Mouse (Mus musculus): ENCODE results near the gene Ccdc74a. TPM values are rescaled to one million over a fixed set of nuclear protein-coding genes. Genes with fewer than 3 reads are reported as not detected.

Ccdc74a gene
- polyA plus RNA-seq (2017; shearing (Covaris generic)): under 1 TPM; 0.33 to 0.64 TPM

GRCm38 (mm10) chr16:17646310-17647114 lies at the start of gene Ccdc74a:
Gene Ccdc74a (plus strand): TSS chr16:17646470.

DNA sequence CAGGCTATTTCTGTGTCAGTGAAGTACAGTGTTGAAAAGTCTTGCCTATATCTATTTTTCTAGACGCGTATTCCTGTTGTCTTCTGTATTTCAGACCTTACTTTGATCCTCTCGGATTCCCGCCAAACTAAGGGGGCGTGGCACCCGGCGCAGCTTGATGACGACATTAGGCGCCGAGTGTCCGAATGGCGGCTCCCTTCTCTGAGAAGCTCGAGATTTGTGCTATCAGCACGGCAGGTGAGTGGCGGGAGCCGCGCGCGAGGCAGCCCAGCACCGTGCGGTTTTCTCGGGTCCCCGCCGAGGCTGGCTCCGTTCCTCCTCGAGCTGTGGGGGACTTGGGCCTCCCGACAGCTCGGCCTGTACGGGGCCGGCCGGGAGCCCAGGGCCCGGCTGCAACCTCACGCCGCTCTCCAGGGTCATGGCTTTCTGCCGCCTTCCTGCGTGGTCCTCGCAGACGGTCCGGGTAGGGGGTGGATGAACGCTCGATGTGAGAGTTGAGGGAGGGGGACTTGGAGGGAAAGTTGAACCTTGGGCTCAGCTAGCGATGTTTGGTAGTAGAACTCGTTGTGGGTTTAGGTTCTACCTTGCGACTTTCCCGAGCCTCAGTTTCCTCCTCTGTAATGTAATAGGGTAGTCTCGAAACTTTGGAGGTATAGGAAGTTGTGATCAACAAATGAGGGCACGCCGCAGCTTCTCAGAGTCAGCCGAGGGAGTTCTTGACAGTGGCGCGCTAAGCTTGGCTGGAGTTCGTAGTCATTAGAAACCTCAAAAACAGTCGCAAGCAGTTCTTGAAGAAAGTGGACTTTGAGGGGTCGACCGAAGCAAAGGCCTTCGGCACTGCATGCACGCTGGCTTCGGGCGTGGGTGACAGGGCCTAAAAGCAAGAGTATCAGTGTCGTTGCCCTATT lies 26.8 kb upstream of the Ccdc74a start, which contains the start of gene Smpd4:
Gene Smpd4, plus strand, starts transcription at position 157 of the 908 bp plus-strand sequence.

Other genes starting within 250 kb of the Ccdc74a start
- gene Snap29, start 240.5 kb upstream of the Ccdc74a start, polyA plus RNA-seq (2017; shearing (Covaris generic)): 10 to 100 TPM; 19.2 to 20.7 TPM
- 10 to 100 TPM; 50.3 to 57.9 TPM for gene Pi4ka, start 240.2 kb upstream of the Ccdc74a start, polyA plus RNA-seq (2017; shearing (Covaris generic))
- gene Crkl, start 194.5 kb upstream of the Ccdc74a start, polyA plus RNA-seq (2017; shearing (Covaris generic)): 10 to 100 TPM; 55.7 to 70.5 TPM
- under 1 TPM in 1 of 2 experiments, not detected in 1; 0.20 TPM for gene Aifm3, start 156.9 kb upstream of the Ccdc74a start, polyA plus RNA-seq (2017; shearing (Covaris generic))
- 10 to 100 TPM; 39.4 to 49.2 TPM for gene Lztr1, start 137.8 kb upstream of the Ccdc74a start, polyA plus RNA-seq (2017; shearing (Covaris generic))
- 10 to 100 TPM; 65.5 to 75.9 TPM for gene Thap7, start 115.3 kb upstream of the Ccdc74a start, polyA plus RNA-seq (2017; shearing (Covaris generic))
- gene Lrrc74b, start 85.2 kb upstream of the Ccdc74a start, polyA plus RNA-seq (2017; shearing (Covaris generic)): under 1 TPM in 1 of 2 experiments, not detected in 1; 0.47 TPM
- not detected for gene P2rx6, start 84.6 kb upstream of the Ccdc74a start, polyA plus RNA-seq (2017; shearing (Covaris generic))
- 1 to 10 TPM; 1.1 to 2.2 TPM for gene Slc7a4, start 63.3 kb upstream of the Ccdc74a start, polyA plus RNA-seq (2017; shearing (Covaris generic))
- 10 to 100 TPM; 14.1 to 18.4 TPM for gene Smpd4, start 27.1 kb upstream of the Ccdc74a start, polyA plus RNA-seq (2017; shearing (Covaris generic))
- 100 to 1,000 TPM in 1 of 2 experiments, 10 to 100 TPM in 1; 90.2 to 128 TPM for gene Med15, start 86.4 kb downstream of the Ccdc74a start, polyA plus RNA-seq (2017; shearing (Covaris generic))
- 10 to 100 TPM; 11.1 to 14.1 TPM for gene Klhl22, start 113.1 kb downstream of the Ccdc74a start, polyA plus RNA-seq (2017; shearing (Covaris generic))
- under 1 TPM in 1 of 2 experiments, not detected in 1; 0.07 TPM for gene Scarf2, start 150.8 kb downstream of the Ccdc74a start, polyA plus RNA-seq (2017; shearing (Covaris generic))
- not detected for gene B830017H08Rik, start 186.7 kb downstream of the Ccdc74a start, polyA plus RNA-seq (2017; shearing (Covaris generic))
- 1 to 10 TPM; 1.5 to 2.1 TPM for gene Car15, start 191.9 kb downstream of the Ccdc74a start, polyA plus RNA-seq (2017; shearing (Covaris generic))
- gene Gm20518, start 245.2 kb downstream of the Ccdc74a start, polyA plus RNA-seq (2017; shearing (Covaris generic)): under 1 TPM; 0.31 to 0.33 TPM
- not detected for gene Tssk1, start 247.8 kb downstream of the Ccdc74a start, polyA plus RNA-seq (2017; shearing (Covaris generic))